Mouse (Mus musculus): ENCODE data around the gene BC005537.

Gene BC005537

DNA sequence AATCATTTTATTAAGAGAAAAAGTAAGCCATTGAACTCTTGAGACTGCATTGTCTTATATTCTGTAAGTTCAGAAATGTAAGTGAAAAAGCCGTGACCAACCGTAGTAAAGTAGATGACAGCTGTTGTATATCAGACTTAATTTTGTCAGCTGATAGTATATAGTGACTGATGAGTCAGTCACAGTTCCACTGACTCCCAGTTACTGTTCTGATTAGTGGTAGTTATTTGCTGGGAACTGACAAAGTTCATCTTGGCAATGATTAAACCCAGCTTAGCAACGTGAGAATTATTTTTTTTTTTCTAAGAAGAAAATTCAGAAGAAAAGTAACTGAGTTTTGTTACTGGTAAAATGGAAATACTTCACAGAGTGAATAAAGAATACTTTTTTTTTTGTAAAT lies 40.2 kb downstream of the BC005537 start:
- no peak for DNase-seq (ENCODE audit: low read depth, low spot score)

DNA sequence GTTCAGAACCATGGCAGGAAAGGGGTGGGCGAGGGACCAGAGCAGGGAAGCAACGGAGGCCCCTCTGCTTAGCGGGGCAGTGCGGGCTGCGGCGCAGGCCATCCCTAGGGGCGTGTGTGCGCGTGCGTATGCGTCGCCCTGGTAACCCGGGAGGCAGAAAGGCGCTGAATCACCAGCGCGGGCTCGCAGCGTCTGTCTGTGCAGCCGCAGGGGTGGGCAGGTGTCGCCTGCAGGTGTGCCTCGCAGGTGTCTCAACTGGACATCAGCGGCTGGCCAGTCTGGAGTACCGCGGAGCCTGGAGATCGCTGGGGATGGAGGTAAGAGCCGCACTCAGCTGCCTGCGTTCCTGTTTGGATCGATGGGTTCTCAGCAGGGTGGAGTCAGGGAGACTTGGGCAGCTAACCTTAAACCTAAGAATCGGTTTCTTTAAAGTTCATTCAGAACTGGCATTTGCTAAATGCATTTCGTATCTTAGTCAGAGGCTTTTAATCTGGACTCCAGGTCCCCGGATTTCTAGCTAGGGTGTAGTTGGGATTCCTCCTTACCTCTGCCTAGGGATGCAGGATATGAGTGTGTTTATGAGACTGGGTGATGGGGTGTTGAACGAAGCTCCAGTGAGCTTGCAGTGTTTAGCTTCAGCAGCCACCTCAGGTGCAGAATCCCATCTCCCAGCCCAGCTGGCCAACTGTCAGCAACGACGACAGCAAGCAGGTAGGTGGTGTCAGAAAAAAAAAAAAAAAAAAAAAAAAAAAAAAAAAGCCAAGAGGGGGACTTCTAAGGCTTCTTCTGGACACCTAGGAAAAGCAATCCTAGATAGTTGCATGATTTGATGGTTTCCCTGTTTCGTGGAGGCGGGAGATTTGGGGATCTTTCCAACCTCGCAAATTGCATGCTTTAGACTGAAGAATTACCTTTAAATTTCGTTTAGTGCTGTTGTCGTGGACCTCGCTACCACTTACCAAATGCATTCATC lies 43.8 kb downstream of the BC005537 start, which contains the start of gene D130043K22Rik:
Gene D130043K22Rik (plus strand): TSS at position 153 of the 973 bp plus-strand sequence.
- peak; percentile 39 for DNase-seq (ENCODE audit: low read depth, low spot score)

DNA sequence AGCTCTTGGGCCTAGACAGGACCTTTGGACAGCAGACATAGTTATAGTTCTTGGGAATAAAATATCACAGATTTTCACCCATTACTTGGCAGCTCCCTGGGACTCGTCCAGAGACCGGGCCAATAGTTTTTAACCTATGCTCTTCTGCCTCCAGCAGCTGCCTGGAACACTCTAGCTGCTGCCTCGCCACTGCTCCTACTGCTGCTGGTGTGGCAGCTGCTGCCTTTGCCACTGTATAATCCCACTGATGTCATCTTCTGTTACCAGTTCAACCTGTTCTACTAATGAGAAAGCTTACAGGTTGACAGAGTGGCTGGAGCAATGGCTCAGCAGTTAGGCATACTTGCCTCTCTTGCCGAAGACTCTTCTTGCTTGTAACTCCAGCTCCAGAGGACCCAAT lies 47.9 kb downstream of the BC005537 start:
- DNase-seq (ENCODE audit: low read depth, low spot score) = no peak

DNA sequence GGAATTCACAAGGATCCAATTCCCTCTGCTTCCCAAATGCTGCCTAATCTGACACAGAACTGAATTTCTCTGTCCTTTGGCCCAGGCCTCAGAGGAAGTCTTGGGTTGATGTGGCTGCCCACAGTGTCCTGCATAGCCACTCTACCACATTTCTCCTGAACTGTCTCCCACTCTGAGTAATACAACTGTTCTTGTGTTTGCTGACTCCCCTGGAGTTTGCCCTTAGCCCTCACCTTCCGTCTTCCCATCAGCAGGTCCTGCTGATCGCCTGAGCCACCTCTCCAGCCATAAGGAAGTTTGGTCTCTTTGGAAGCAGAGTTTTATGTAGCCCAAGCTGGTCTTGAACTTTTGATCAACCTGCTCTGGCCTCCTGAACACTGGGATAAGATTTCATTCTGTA lies 50.5 kb downstream of the BC005537 start:
- no peak for DNase-seq (ENCODE audit: low read depth, low spot score)

DNA sequence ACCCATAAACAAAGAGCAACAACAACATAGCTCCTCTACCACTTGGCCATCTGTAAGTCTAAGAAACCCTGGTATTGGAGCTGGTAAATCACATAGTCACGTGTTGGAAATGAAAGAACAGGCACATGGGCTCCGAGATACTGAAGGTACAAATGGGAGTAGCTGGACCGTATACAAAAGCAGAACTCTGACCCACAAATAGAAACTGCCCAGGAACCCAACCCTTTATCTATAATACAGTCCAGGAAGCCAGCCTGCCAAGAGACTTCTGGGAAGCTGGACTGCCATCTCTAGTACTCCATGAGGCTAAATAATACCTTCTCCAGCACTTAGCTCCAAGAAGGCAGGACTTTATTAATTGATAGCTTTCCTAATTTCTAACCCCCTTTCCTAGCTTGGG lies 51.1 kb downstream of the BC005537 start:
- DNase-seq (ENCODE audit: low read depth, low spot score) = no peak

GRCm38 (mm10) chr13:24859115-24859514 lies 57.7 kb downstream of the BC005537 start:
- no peak for DNase-seq (ENCODE audit: low read depth, low spot score)

DNA sequence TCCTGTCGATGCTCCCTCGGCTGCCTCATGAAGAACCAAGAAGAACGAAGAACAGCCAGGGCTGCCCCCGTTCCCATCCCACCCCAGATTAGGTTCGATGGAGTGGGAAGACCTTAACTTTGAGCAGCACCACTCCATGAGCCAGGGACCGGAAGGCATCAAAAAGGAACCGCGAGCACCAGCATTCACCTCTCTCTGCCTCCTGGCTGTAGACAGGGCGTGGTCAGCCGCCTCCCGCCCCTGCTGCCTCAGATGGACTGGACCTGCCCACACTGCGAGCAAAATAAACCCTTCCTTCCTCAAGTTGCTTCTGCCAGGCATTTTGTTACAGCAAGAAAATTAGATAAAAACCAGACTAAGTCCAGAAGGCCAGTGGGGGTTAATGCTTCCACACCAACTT lies 59.6 kb downstream of the BC005537 start:
- DNase-seq (ENCODE audit: low read depth, low spot score) = no peak

DNA sequence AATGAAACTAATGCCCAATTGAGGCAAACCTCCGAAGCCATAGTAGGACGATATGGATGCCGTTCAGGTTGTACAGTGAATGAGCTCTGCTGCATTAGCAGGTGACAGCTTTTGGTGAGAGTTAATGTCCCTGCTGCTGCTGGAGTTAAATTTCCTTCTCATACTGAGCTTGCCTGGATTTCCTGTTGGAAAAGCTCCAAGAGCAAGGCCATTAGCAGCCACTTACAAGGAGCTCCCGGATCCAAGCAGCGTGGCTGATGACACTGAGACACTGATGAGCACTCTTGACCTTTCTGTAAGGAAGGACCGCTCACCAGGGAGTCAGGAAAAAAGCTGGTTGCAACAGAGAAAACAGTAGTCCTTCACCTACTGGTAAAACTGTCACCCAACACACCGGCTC lies 60.6 kb downstream of the BC005537 start:
- no peak for DNase-seq (ENCODE audit: low read depth, low spot score)

GRCm38 (mm10) chr13:24862520-24862919 lies 61.1 kb downstream of the BC005537 start:
- DNase-seq (ENCODE audit: low read depth, low spot score) = peak; percentile 81
